Mouse (Mus musculus) lung, adult 2 months (tissue): ENCODE measurements at regions not wholly inside any gene's neighbourhood (a gene's known extent, or its start where the extent isn't known, plus 50 kb on each side); places are given as distances from the start of the nearest gene placed in this dataset.

Experiments used
- CTCF ChIP-seq: fragments of 200-500 bp; IDR thresholded peaks from 2 replicates; pipeline ENCODE4 v1.5.1; 2011; ENCODE audit warnings: mild to moderate bottlenecking, low read length, control low read depth; ENCODE audit not compliant: insufficient read depth
- POLR2A ChIP-seq: fragments of 200-500 bp; IDR thresholded peaks from 2 replicates; pipeline ENCODE4 v1.6.1; 2011; ENCODE audit warnings: low read depth, mild to moderate bottlenecking, control low read depth, low read length, borderline replicate concordance; ENCODE audit errors: extremely low read depth

DNA sequence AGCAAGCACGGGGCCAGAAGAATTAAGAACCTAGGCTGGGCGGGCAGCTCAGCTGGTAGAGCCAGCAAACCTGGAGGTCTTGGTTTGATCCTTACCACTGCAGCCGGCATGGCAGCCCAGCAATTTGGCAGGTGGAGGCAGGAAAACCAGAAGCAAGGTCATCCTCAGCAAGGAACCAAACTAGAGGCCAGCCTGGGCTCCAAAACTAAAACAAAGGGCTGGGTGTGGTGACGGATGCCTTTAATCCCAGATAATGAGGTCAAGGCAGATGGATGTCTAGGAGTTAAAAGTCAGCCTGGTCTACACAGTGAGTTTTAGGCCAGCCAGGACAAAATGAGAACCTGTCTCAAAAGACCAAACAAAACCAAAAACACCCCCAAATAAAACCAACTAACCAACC, 55.5 kb downstream of the Adm start:
- no peak for TF ChIP-seq POLR2A
- no peak for TF ChIP-seq CTCF
